Mouse (Mus musculus): ENCODE data around the gene Efna4. TPM values are rescaled to one million over a fixed set of nuclear protein-coding genes. Genes with fewer than 3 reads are reported as not detected.

The Efna4 gene
- polyA plus RNA-seq, 1 experiment: 13.7 TPM

DNA sequence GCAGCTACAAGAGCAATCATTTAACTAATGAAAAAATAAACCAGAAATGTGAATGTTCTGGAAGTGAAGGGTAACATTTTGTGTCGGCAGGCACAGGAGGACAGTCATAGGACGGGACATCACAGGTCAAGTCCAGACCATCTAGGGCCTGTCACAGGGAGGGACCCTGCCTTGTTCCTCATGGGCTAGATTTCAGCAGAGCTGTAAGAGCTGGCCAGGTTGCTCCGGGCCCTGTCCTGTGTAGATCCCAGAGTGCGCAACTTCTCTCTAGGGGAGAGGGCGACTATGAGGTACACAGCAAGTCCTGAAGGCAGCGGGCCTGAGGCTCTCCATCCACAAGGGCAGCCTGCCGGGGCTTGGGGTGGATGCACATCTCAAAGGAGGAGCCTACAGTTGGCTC lies 23.8 kb upstream of the Efna4 start, which contains the start of gene Dcst2:
Gene Dcst2, plus strand, starts transcription at position 301 of the 400 bp plus-strand sequence.
- DNase-seq (ENCODE audit: low read depth): no peak

DNA sequence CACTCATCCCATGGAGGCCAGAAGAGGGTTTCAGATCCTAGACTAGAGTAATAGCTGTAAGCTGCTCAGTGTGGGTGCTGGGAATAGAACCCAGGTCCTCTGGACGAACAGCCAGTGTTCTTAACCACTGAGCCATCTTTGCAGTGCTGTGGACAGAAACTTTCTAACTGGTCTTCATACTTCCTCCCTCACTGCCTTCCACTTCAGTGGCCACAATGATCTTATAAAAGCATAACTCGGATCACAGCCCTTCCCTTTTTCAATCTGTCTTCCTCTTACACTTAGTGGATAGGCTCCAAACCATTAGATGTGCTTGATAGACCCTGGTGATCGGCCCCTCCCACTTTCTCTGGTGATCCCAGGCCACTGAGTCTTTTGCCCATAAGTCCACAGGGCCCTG lies 22.4 kb upstream of the Efna4 start:
- DNase-seq (ENCODE audit: low read depth): no peak

DNA sequence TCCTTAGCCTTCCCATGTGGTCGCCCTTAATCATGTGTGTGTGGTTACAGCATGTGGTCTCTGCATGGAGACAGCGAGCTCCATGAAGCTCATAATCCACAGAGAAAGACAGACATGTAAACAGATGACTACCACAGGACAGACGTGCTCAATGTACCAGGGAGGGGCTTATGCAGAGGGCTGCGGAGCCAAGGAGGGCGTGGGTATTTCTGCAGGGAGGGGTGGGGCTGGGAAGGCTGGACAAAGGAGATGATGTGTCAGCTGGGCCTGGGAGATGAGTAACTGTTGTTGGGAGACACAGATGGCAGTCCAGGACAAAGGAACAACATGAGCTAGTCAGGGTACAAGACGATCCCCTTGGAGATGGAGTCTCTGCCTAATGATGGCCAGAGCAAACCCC lies 21.8 kb upstream of the Efna4 start:
- DNase-seq (ENCODE audit: low read depth): no peak

- no peak for DNase-seq (ENCODE audit: low read depth)
Observed at GRCm38 (mm10) chr3:89356029-89356428, 18.2 kb upstream of the Efna4 start.

GRCm38 (mm10) chr3:89355512-89355902 lies 17.7 kb upstream of the Efna4 start:
- no peak for DNase-seq (ENCODE audit: low read depth)

DNA sequence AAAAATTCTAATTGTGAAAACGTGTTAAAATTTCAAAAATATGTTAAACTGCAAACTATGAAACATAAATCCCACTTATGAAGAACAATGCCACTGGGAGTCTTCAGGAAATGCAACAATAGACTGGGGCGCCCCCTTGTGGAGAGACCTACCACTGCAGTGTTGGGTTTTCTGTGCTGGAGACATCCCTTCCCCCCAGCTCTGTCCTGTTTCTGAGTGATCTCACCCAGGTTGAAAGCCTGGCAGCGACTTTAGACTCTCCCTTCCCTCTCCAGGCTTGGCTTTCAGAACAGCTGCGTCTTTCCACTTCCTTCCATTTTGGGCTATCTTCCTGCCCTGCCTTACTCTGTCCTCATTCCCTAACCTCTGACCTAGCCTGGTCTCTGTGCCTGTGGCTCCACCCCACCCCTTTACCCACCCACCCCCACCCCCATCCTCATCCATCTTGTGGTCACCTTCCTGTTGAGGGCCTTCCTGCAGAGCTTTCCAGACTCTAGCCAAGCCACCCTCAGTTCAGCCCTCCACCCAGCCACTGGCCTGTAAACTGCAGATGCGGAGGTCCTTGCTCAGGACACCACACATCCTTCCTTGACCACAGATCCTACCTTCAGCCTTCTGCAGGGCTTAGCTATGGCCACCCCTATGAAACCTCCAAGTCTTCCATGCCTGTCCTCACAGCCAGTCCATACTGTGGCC lies 17.1 kb upstream of the Efna4 start:
- DNase-seq (ENCODE audit: low read depth): no peak

GRCm38 (mm10) chr3:89351271-89351670 lies 13.4 kb upstream of the Efna4 start:
- DNase-seq (ENCODE audit: low read depth): no peak

GRCm38 (mm10) chr3:89349869-89350501 lies 12.2 kb upstream of the Efna4 start, which contains the start of gene Adam15:
Gene Adam15, minus strand, starts transcription at chr3:89349996.
- no peak for DNase-seq (ENCODE audit: low read depth)

GRCm38 (mm10) chr3:89348911-89349868 lies 11.4 kb upstream of the Efna4 start:
- no peak for DNase-seq (ENCODE audit: low read depth)

- no peak for DNase-seq (ENCODE audit: low read depth)
Observed at GRCm38 (mm10) chr3:89347916-89348315, 10.1 kb upstream of the Efna4 start.

GRCm38 (mm10) chr3:89346815-89347540 lies 9.2 kb upstream of the Efna4 start:
- no peak for DNase-seq (ENCODE audit: low read depth)

DNA sequence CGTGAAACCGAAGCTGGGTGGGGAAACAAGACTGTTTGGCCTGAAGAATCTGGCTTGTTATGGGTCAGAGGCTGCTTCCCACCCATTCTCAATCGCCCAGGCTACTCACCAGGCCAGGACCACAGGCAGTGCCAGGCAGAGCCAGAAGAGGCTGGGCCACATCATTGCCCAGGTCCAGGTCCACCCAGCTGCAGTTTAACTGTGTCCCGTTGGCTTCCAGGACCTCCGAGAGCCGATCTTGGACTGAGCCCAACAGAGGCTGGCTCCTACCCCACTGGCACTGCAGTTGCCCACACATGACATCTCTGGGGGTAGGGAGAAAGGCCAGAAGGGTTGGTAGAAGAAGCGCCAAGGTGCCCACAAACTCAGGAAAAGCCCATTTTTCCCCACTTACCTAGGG lies 5.5 kb upstream of the Efna4 start:
- DNase-seq (ENCODE audit: low read depth): no peak

DNA sequence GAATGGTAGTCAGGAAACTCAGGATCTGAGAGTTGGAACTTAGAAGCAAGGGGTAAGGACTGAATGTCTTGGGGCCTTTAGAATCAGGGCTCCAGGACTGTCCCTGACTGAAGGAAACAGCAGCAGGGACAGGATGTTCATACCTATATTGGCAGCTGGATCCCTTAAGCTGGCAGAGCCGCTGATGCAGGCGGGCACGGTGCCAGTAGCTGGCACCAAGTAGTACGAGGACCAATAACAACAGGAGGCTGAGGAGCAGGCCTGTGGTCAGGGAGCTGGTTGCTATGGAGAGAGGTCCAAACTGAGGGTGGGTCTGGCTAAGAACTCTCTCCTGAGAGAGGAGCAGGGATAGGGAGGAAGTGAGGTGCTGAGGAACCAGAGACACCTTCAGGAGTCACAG lies 4.0 kb upstream of the Efna4 start:
- no peak for DNase-seq (ENCODE audit: low read depth)

- DNase-seq (ENCODE audit: low read depth): no peak
Observed at GRCm38 (mm10) chr3:89340465-89340864, 2.6 kb upstream of the Efna4 start.

DNA sequence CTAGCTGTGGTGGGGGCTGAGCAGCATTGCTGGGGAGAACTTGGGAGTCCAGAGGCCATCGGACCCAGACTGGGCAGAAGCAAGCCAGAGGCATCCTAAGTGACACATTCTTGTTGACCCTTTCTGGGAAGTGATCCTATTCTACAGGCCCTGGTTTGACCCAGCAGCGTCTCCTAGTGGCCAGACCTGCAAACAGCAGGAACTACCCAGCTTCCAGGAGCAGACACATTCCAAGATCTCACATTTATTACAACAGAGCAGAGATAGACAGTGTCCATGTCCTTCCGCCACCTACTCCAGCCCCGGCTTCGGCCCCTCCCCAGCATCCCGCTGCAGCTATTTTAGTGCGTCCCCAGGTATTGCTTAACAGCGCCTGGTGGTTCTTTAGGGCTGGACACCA lies 1.6 kb upstream of the Efna4 start:
- no peak for DNase-seq (ENCODE audit: low read depth)

GRCm38 (mm10) chr3:89337062-89337720 lies 637 bp downstream of the Efna4 start:
- DNase-seq (ENCODE audit: low read depth): no peak

GRCm38 (mm10) chr3:89336529-89336928 lies 1.3 kb downstream of the Efna4 start:
- DNase-seq (ENCODE audit: low read depth): no peak

GRCm38 (mm10) chr3:89333053-89333452 lies 4.8 kb downstream of the Efna4 start:
- no peak for DNase-seq (ENCODE audit: low read depth)

DNA sequence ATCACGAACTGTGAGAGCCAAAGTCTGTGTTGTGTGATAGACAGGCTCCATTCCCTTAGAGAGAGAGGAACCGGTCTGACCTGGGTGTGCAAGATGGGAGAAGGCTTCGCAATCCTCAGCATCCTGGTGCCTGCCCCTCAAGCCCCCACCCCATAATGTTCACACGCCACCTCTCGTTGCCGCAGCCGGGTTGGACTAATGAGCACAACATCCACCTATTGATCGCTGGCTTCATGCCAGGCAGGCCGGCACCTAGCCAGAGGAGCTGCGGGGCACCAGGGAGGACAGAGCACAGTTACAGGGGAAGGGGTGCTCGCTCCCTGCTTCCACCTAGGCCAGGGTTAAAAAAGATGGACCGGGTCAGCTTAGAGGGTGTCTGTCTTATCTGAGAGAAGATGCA lies 5.4 kb downstream of the Efna4 start:
- DNase-seq (ENCODE audit: low read depth): no peak

- no peak for DNase-seq (ENCODE audit: low read depth)
Observed at GRCm38 (mm10) chr3:89332013-89332412, 5.8 kb downstream of the Efna4 start.

GRCm38 (mm10) chr3:89331561-89331960 lies 6.3 kb downstream of the Efna4 start:
- DNase-seq (ENCODE audit: low read depth): no peak

All from gonadal fat pad, adult 2 months (tissue).